Mouse (Mus musculus) erythroid progenitor cell, adult 5-6 weeks (primary cell): ENCODE data around the gene Tnfsf11. TPM values are rescaled to one million over a fixed set of nuclear protein-coding genes. Genes with fewer than 3 reads are reported as not detected.

Experiments
- ATAC-seq: replicated peaks from 2 replicates; pipeline ENCODE4 v1.8.0; 2016; ENCODE audit warnings: moderate number of reproducible peaks, mild to moderate bottlenecking, moderate TSS enrichment, inconsistent platforms; ENCODE audit not compliant: poor library complexity, low FRiP score, severe bottlenecking
- total RNA-seq, 2 experiments: library from RNA; stranded (forward) in 1 of 2; stranded (reverse) in 1 of 2; fragments of 150-400 nt in 1 of 2; fragments of 186-747, 209-891 nt in 1 of 2; gene quantifications; 2 replicates each; pipeline versions ENCODE4 v1.2.3 to v1.2.4; 2015 to 2017; ENCODE audit warnings: low replicate concordance in 2 of 2

Tnfsf11 gene
- total RNA-seq (2015; ENCODE audit: low replicate concordance) (not detected in 2 replicates), total RNA-seq (2017; ENCODE audit: low replicate concordance) (0.91 TPM in 1 of 2 replicates, not detected in the other)

- ATAC-seq: no peak
Measured at GRCm38 (mm10) chr14:78307286-78308237, at the start of gene Tnfsf11. Tnfsf11 (minus strand) TSS chr14:78308043.

GRCm38 (mm10) chr14:78356764-78357163 lies 48.9 kb upstream of the Tnfsf11 start:
- ATAC-seq: no peak

- no peak for ATAC-seq
Measured at GRCm38 (mm10) chr14:78355381-78355780, 47.5 kb upstream of the Tnfsf11 start.

GRCm38 (mm10) chr14:78352865-78353264 lies 45.0 kb upstream of the Tnfsf11 start:
- ATAC-seq: no peak

- no peak for ATAC-seq
Measured at GRCm38 (mm10) chr14:78351544-78351943, 43.7 kb upstream of the Tnfsf11 start.

GRCm38 (mm10) chr14:78347715-78348114 lies 39.9 kb upstream of the Tnfsf11 start:
- ATAC-seq: no peak

- no peak for ATAC-seq
Measured at GRCm38 (mm10) chr14:78343007-78343406, 35.2 kb upstream of the Tnfsf11 start.

GRCm38 (mm10) chr14:78342146-78342545 lies 34.3 kb upstream of the Tnfsf11 start:
- no peak for ATAC-seq

- ATAC-seq: no peak
Measured at GRCm38 (mm10) chr14:78333341-78333740, 25.5 kb upstream of the Tnfsf11 start.

- no peak for ATAC-seq
Measured at GRCm38 (mm10) chr14:78331368-78331767, 23.5 kb upstream of the Tnfsf11 start.

GRCm38 (mm10) chr14:78330576-78331300 lies 22.9 kb upstream of the Tnfsf11 start:
- ATAC-seq: no peak

- ATAC-seq: no peak
Measured at GRCm38 (mm10) chr14:78329765-78330451, 22.1 kb upstream of the Tnfsf11 start.

GRCm38 (mm10) chr14:78323356-78323755 lies 15.5 kb upstream of the Tnfsf11 start:
- no peak for ATAC-seq

GRCm38 (mm10) chr14:78322916-78323315 lies 15.1 kb upstream of the Tnfsf11 start:
- no peak for ATAC-seq

- no peak for ATAC-seq
Measured at GRCm38 (mm10) chr14:78320248-78320647, 12.4 kb upstream of the Tnfsf11 start.

- no peak for ATAC-seq
Measured at GRCm38 (mm10) chr14:78319580-78319979, 11.7 kb upstream of the Tnfsf11 start.

GRCm38 (mm10) chr14:78319000-78319399 lies 11.2 kb upstream of the Tnfsf11 start:
- ATAC-seq: no peak

GRCm38 (mm10) chr14:78317623-78318022 lies 9.8 kb upstream of the Tnfsf11 start:
- no peak for ATAC-seq

- no peak for ATAC-seq
Measured at GRCm38 (mm10) chr14:78300914-78301313, 6.9 kb downstream of the Tnfsf11 start.

- no peak for ATAC-seq
Measured at GRCm38 (mm10) chr14:78292687-78293086, 15.2 kb downstream of the Tnfsf11 start.
